Comparison of ENCODE assay signal across 8 mouse cellular contexts in genomic region chr11:70969821-70970559, GRCm38 (mm10). TPM values are rescaled to one million over a fixed set of nuclear protein-coding genes. Genes with fewer than 3 reads are reported as not detected.
DNase-seq lines count a peak whose midpoint lies in the region; ATAC-seq lines count a peak whose summit lies in the region.

Gene Nup88 (minus strand): TSS chr11:70969973.
Gene Rpain (plus strand): TSS chr11:70970213.

- H3K4me3 ChIP-seq in hindbrain, embryonic 14.5 days (replicated peaks; ENCODE audit: low read length), result peak within 1 kb of the TSS; percentile 80

- H3K27me3 ChIP-seq in hindbrain, embryonic 14.5 days (ENCODE audit: control insufficient read depth, insufficient read depth, low read length), result no peaks in the 10 kb centered on the region

- 0% methylated on average over 43 of the region's 43 CpGs for WGBS in hindbrain, embryonic 14.5 days

- peaks cover 12% of the 10 kb centered on the region for H3K4me1 ChIP-seq in hindbrain, embryonic 14.5 days (replicated peaks; ENCODE audit: control insufficient read depth, insufficient read depth, low read length)

- H3K9me3 ChIP-seq in hindbrain, embryonic 14.5 days (ENCODE audit: control insufficient read depth, low read length), result no peaks in the 10 kb centered on the region

- peak within 1 kb of the TSS; percentile 87 for H3K4me2 ChIP-seq in hindbrain, embryonic 14.5 days (replicated peaks)

- H3K36me3 ChIP-seq in hindbrain, embryonic 14.5 days (replicated peaks; ENCODE audit: control insufficient read depth, insufficient read depth), result peaks cover 42% of the 10 kb centered on the region

- H3K9ac ChIP-seq in hindbrain, embryonic 14.5 days, result peak within 1 kb of the TSS; percentile 87

- DNase-seq in R1 (ENCODE audit: low read depth, low spot score), result peak; percentile 99
- DNase-seq in cerebellum, postnatal 25 days, result peak; percentile 93 to 94
- peak; percentile 87 to 89 for DNase-seq in frontal cortex, postnatal 25 days (ENCODE audit: low spot score in 2 of 2)
- peak; percentile 94 for DNase-seq in hindbrain, embryonic 14.5 days (ENCODE audit: low spot score)
- DNase-seq in layer of hippocampus, postnatal 36 days, result peak; percentile 91 to 92
- DNase-seq in lung, postnatal 36 days, result peak; percentile 97
- DNase-seq in retina, postnatal 1 day, result peak; percentile 99
- peak; percentile 86 to 89 for DNase-seq in urinary bladder, adult 18-20 months (ENCODE audit: low spot score in 2 of 2)

- ATAC-seq in hindbrain, embryonic 14.5 days (ENCODE audit: low FRiP score), result peak; percentile 98

- peak within 1 kb of the TSS; percentile 91 for H3K27ac ChIP-seq in hindbrain, embryonic 14.5 days

RNA-seq across cellular contexts. Expression of gene Nup88, which starts in this region (rescaled TPM):
- 117 and 119 TPM in 2 replicates for polyA plus RNA-seq in hindbrain, embryonic 14.5 days (2014; fragmentation: Nextera tagmentation; extraction: Ambion mirVana)
- 10 to 100 TPM; 53.2 to 59.1 TPM for total RNA-seq in layer of hippocampus, postnatal 36 days (2021)

RNA-seq across cellular contexts. Expression of gene Rpain, which starts in this region (rescaled TPM):
- polyA plus RNA-seq in hindbrain, embryonic 14.5 days (2014; fragmentation: Nextera tagmentation; extraction: Ambion mirVana), result 65.7 and 67.8 TPM in 2 replicates
- total RNA-seq in layer of hippocampus, postnatal 36 days (2021), result 10 to 100 TPM; 39.6 to 41.3 TPM

Comparison
In these comparisons a context has a peak if more than half of its experiments do, and no peak if none do; other contexts are left out.
1. Peak in every context shown above with its lines: DNase-seq, ATAC-seq, H3K4me3 ChIP-seq and H3K27ac ChIP-seq.